Mouse (Mus musculus): Measurements from ENCODE around the gene Ptdss2. TPM values are rescaled to one million over a fixed set of nuclear protein-coding genes. Genes with fewer than 3 reads are reported as not detected.

Ptdss2 gene
- polyA plus RNA-seq, 1 experiment from 2014 or later, result 74.7 TPM

DNA sequence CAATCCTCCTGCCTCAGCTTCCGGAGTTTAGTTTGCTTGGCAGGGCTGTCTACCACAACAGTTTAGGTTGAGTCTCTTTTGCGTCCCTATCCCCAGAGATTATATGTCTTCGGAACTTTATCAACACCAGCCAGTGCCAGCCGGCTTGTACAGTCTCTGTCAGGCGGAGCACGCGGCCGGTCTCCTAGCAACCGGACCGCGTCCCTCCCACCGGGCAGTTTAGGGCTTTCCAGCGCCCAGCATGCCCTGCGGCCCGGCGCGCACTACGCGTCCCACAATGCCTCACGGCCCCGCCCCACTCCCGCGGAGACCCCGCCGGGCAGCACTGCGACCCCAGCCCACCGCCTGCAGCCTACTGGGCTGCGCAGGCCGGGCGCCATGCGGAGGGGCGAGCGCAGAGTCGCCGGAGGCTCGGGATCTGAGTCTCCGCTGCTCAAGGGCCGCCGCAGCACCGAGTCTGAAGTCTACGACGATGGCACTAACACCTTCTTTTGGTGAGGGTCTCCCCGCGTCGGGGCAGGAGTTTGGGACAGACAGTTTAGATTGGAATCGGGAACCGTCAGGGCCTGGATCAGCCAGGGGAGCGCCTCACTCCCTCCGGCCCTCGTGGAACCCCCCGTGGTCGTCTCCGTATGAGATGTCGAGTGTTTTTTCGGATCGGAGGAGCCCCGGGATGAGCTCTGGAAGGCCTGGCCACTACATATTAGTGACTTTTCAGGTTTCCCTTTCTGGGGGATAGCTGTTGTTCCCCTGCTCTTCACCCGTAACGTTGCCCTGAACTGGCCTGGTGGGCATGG is 9.0 kb downstream of the Ptdss2 start:
- under 1% methylated on average over 59 of the region's 59 CpGs for WGBS
- H3K27ac ChIP-seq, result no peak overlapping the region
- peak; percentile 99 for ATAC-seq (ENCODE audit: low FRiP score, low read depth)
- H3K9me3 ChIP-seq, result no peaks in the 10 kb centered on the region
- H3K4me3 ChIP-seq, result peak overlapping the region; percentile 70
- peak overlapping the region; percentile 86 for H3K4me2 ChIP-seq (replicated peaks)
- peaks cover 12% of the 10 kb centered on the region for H3K36me3 ChIP-seq
- H3K9ac ChIP-seq, result peak overlapping the region; percentile 81
- H3K27me3 ChIP-seq (replicated peaks), result no peaks in the 10 kb centered on the region; the same call in 1 of the 2 replicates
- H3K4me1 ChIP-seq, result peaks cover 14% of the 10 kb centered on the region

- no peak for ATAC-seq (ENCODE audit: low FRiP score, low read depth)
- 61% methylated on average over 12 of the region's 12 CpGs for whole genome bisulfite sequencing
These were observed 9.9 kb downstream of the Ptdss2 start for GRCm38 (mm10) chr7:141131904-141132755.

GRCm38 (mm10) chr7:141141326-141141725 is 19.1 kb downstream of the Ptdss2 start:
- Histone ChIP-seq H3K36me3 (peaks cover 34% of the 10 kb centered on the region), H3K27ac (no peak overlapping the region), H3K9ac (no peak overlapping the region), H3K27me3 (replicated peaks) (no peaks in the 10 kb centered on the region), H3K4me3 (no peak overlapping the region), H3K4me1 (no peaks in the 10 kb centered on the region), H3K4me2 (replicated peaks) (no peak overlapping the region), H3K9me3 (no peaks in the 10 kb centered on the region)
- ATAC-seq (ENCODE audit: low FRiP score, low read depth), result no peak
- 89% methylated on average over 4 of the region's 4 CpGs for WGBS

More at GRCm38 (mm10) chr7:141131904-141132755, 9.9 kb downstream of the Ptdss2 start:
- H3K27me3 ChIP-seq (replicated peaks), result no peaks in the 10 kb centered on the region
- no peaks in the 10 kb centered on the region for H3K9me3 ChIP-seq
- peaks cover 21% of the 10 kb centered on the region for H3K36me3 ChIP-seq
- H3K4me2 ChIP-seq (replicated peaks), result peak overlapping the region; percentile 86
- no peak overlapping the region for H3K27ac ChIP-seq
- H3K9ac ChIP-seq, result peak overlapping the region; percentile 81
- H3K4me3 ChIP-seq, result peak overlapping the region; percentile 70
- H3K4me1 ChIP-seq, result peaks cover 14% of the 10 kb centered on the region

- peaks cover 33% of the 10 kb centered on the region for H3K36me3 ChIP-seq
These were observed 20.9 kb downstream of the Ptdss2 start for GRCm38 (mm10) chr7:141143112-141143511.

GRCm38 (mm10) chr7:141143861-141144260 is 21.7 kb downstream of the Ptdss2 start:
- Histone ChIP-seq H3K9ac (no peak overlapping the region), H3K4me2 (replicated peaks) (no peak overlapping the region), H3K4me3 (no peak overlapping the region), H3K36me3 (peaks cover 26% of the 10 kb centered on the region), H3K9me3 (no peaks in the 10 kb centered on the region), H3K27me3 (replicated peaks) (no peaks in the 10 kb centered on the region), H3K27ac (no peak overlapping the region), H3K4me1 (no peaks in the 10 kb centered on the region)
- no peak for ATAC-seq (ENCODE audit: low FRiP score, low read depth)
- 95% methylated on average over 2 of the region's 2 CpGs for WGBS

More at GRCm38 (mm10) chr7:141143112-141143511, 20.9 kb downstream of the Ptdss2 start:
- Histone ChIP-seq H3K27ac (no peak overlapping the region), H3K9me3 (no peaks in the 10 kb centered on the region), H3K4me2 (replicated peaks) (no peak overlapping the region), H3K27me3 (replicated peaks) (no peaks in the 10 kb centered on the region), H3K9ac (no peak overlapping the region), H3K4me3 (no peak overlapping the region), H3K4me1 (no peaks in the 10 kb centered on the region)
- 53% methylated on average over 5 of the region's 5 CpGs for WGBS
- no peak for ATAC-seq (ENCODE audit: low FRiP score, low read depth)

- H3K9ac ChIP-seq, result no peak overlapping the region
- ATAC-seq (ENCODE audit: low FRiP score, low read depth), result no peak
- H3K9me3 ChIP-seq, result no peaks in the 10 kb centered on the region
- H3K27me3 ChIP-seq (replicated peaks), result no peaks in the 10 kb centered on the region
- no peak overlapping the region for H3K4me3 ChIP-seq
- no peaks in the 10 kb centered on the region for H3K4me1 ChIP-seq
- 97% methylated on average over 3 of the region's 3 CpGs for WGBS
- no peak overlapping the region for H3K4me2 ChIP-seq (replicated peaks)
- peaks cover 25% of the 10 kb centered on the region for H3K36me3 ChIP-seq
- H3K27ac ChIP-seq, result no peak overlapping the region
These were observed 22.5 kb downstream of the Ptdss2 start for GRCm38 (mm10) chr7:141144650-141145049.

- Histone ChIP-seq H3K9ac (no peak overlapping the region), H3K27ac (no peak overlapping the region), H3K4me1 (no peaks in the 10 kb centered on the region), H3K36me3 (peaks cover 26% of the 10 kb centered on the region), H3K9me3 (no peaks in the 10 kb centered on the region), H3K4me2 (replicated peaks) (no peak overlapping the region), H3K4me3 (no peak overlapping the region), H3K27me3 (replicated peaks) (no peaks in the 10 kb centered on the region)
- WGBS, result 75% methylated on average over 1 of the region's 1 CpGs
- ATAC-seq (ENCODE audit: low FRiP score, low read depth), result no peak
These were observed 23.2 kb downstream of the Ptdss2 start for GRCm38 (mm10) chr7:141145403-141145802.

GRCm38 (mm10) chr7:141146043-141146595 is 23.9 kb downstream of the Ptdss2 start:
- Histone ChIP-seq H3K27me3 (replicated peaks) (no peaks in the 10 kb centered on the region), H3K9ac (no peak overlapping the region), H3K4me1 (no peaks in the 10 kb centered on the region), H3K4me2 (replicated peaks) (no peak overlapping the region), H3K4me3 (no peak overlapping the region), H3K36me3 (peaks cover 33% of the 10 kb centered on the region), H3K27ac (no peak overlapping the region), H3K9me3 (no peaks in the 10 kb centered on the region)
- no peak for ATAC-seq (ENCODE audit: low FRiP score, low read depth)
- 97% methylated on average over 12 of the region's 12 CpGs for WGBS

DNA sequence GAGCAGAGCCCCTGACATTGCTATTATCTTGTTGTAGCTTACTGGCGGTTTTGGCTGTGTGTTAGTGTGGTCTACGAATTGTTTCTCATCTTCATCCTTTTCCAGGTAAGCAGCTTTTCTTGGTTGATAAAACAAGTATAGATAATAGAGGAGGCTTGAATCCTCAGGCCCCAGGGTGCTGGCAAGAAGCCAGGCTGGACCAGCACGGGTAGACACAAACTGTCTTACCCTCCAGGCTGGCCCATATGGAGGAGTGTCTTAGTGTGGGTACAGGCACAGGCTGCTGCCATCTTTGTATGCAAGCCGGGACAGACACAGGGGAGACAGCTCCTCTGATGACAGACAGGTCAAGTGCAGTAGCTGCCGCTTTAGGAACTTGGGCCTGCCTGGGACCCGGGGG is 24.9 kb downstream of the Ptdss2 start:
- ATAC-seq (ENCODE audit: low FRiP score, low read depth), result no peak
- H3K4me1 ChIP-seq, result no peaks in the 10 kb centered on the region
- H3K4me3 ChIP-seq, result no peak overlapping the region
- H3K9ac ChIP-seq, result no peak overlapping the region
- H3K4me2 ChIP-seq (replicated peaks), result no peak overlapping the region
- no peaks in the 10 kb centered on the region for H3K9me3 ChIP-seq
- 87% methylated on average over 6 of the region's 6 CpGs for WGBS
- H3K36me3 ChIP-seq, result peaks cover 42% of the 10 kb centered on the region
- H3K27ac ChIP-seq, result no peak overlapping the region
- H3K27me3 ChIP-seq (replicated peaks), result no peaks in the 10 kb centered on the region

DNA sequence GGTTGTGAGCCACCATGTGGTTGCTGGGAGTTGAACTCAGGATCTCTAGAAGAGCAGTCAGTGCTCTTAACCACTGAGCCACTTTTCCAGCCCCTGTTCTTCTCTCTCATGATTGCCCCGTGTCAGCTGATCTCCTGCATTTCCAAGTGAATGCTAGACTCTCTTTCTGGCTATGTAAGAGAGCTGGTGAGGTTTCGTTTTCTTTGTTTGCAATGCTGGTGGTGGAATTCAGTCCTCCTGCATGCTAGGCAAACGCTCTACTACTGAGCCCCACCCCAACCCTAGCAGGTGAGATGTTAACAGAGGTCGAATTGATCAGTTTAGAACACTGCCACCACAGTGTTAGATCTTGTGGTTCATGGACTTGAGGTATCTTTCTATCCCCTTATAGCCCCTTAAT is 26.5 kb downstream of the Ptdss2 start:
- no peak overlapping the region for H3K9ac ChIP-seq
- H3K4me2 ChIP-seq (replicated peaks), result no peak overlapping the region
- H3K4me1 ChIP-seq, result no peaks in the 10 kb centered on the region
- ATAC-seq (ENCODE audit: low FRiP score, low read depth), result no peak
- no peaks in the 10 kb centered on the region for H3K9me3 ChIP-seq
- no peak overlapping the region for H3K4me3 ChIP-seq
- 71% methylated on average over 4 of the region's 4 CpGs for WGBS
- peaks cover 48% of the 10 kb centered on the region for H3K36me3 ChIP-seq
- no peaks in the 10 kb centered on the region for H3K27me3 ChIP-seq (replicated peaks)
- no peak overlapping the region for H3K27ac ChIP-seq

- WGBS, result 92% methylated on average over 9 of the region's 9 CpGs
- Histone ChIP-seq H3K27ac (no peak overlapping the region), H3K9ac (no peak overlapping the region), H3K27me3 (replicated peaks) (no peaks in the 10 kb centered on the region), H3K4me3 (no peak overlapping the region), H3K36me3 (peaks cover 69% of the 10 kb centered on the region), H3K4me1 (no peaks in the 10 kb centered on the region), H3K4me2 (replicated peaks) (no peak overlapping the region), H3K9me3 (no peaks in the 10 kb centered on the region)
- ATAC-seq (ENCODE audit: low FRiP score, low read depth), result no peak
These were observed 33.2 kb downstream of the Ptdss2 start for GRCm38 (mm10) chr7:141155362-141155761.

- no peak for ATAC-seq (ENCODE audit: low FRiP score, low read depth)
- 94% methylated on average over 7 of the region's 7 CpGs for WGBS
- Histone ChIP-seq H3K9me3 (no peaks in the 10 kb centered on the region), H3K4me2 (replicated peaks) (no peak overlapping the region), H3K9ac (no peak overlapping the region), H3K4me3 (no peak overlapping the region), H3K27me3 (replicated peaks) (no peaks in the 10 kb centered on the region), H3K27ac (no peak overlapping the region), H3K36me3 (peaks cover 51% of the 10 kb centered on the region), H3K4me1 (peaks cover 11% of the 10 kb centered on the region)
These were observed 42.2 kb downstream of the Ptdss2 start for GRCm38 (mm10) chr7:141164397-141164796.

Data from neural tube, embryonic 12.5 days (tissue).